Mouse (Mus musculus): ENCODE results near the gene Eef1a1. TPM values are rescaled to one million over a fixed set of nuclear protein-coding genes. Genes with fewer than 3 reads are reported as not detected.
"Not testable (repeated sequence)": the region's sequence is repeated elsewhere in the genome, so short reads cannot be mapped to it uniquely, and the experiment has no call there.

Eef1a1 gene
- total RNA-seq, 4 experiments from 2014 or later = 830 to 950 (median 884) TPM

DNA sequence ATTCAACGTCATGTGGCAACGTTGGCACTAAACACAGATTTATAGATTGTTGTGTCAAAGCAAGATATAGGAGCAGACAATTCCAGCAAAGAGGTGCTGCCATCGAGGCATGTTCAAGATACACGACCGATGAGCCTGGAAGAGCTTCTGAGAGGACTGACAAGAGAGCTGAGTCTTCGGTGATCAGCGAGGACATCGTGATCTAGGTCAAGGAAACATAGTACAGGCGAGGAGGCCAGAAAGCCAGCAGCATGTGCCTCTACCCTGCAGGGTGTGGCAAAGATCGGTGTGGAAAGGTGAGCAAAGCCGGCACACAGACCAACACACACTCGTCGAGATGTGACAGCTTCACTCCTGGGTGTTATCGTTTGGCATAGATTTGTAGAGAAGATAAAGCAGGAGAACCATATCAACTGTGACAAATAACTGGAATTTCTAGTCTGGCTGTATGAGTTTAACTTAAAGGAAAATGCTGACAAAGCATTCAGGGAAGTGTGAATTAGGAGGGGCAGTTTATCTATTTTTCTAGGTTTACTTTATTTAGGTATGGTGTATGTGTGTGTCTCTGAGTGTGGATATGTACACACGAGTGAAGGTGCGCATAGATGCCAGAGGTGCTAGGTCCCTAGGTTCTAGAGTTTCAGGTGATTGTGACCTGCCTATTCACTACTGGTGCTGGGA lies 19.3 kb upstream of the Eef1a1 start:
- DNase-seq (ENCODE audit: low spot score) = no peak

DNA sequence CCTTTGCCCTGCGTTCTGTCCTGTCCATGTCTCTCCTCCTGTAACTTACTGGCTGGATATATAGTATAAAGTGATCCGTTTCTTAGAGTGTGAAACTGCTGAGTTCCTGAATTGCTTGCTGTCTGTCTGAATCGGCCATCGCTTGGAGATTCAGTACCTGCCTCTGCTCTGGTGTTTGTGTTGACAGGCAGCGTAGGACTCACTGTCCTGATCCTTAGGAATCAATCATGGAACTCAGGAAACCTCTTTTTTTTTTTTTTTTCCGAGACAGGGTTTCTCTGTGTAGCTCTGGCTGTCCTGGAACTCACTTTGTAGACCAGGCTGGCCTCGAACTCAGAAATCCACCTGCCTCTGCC lies 17.7 kb upstream of the Eef1a1 start:
- no peak for DNase-seq (ENCODE audit: low spot score)

DNA sequence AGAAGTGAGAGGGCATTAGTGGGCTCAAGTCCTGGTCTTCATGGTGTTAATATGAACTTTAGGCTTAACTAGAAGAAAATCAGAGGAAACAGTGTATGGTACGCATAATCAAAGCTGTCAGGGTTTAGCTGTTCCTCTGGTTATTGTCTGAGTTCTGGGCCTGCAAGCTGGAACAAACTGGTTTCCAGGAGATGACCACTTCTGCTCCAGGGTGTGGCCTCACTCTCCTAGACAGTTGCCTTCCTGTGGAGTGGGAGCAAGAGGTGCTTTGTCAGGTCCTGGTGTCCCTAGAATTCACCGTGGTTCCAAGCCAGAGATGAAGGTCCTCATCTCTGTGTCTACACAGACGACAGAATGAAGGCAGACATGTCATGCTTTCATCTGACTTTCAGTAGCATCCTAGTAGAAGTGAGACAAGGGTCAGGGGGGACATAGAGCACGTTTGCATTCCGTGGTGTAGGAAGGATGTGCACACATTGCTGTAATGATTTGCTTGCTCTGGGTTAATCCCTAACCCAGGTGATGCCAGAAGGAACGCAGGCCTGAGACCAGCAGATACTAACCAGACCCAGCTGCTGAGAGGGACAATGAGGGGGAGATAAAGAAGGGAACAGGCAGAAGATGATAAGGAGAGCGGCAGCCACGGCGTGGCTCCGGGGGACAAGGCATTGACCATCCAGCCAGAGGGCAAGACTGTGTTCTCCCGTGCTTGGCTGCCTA lies 17.2 kb upstream of the Eef1a1 start:
- no peak for DNase-seq (ENCODE audit: low spot score)

- no peak for DNase-seq (ENCODE audit: low spot score)
Measured at GRCm38 (mm10) chr9:78505223-78505622, 16.3 kb upstream of the Eef1a1 start.

GRCm38 (mm10) chr9:78504679-78505078 lies 15.7 kb upstream of the Eef1a1 start:
- no peak for DNase-seq (ENCODE audit: low spot score)

DNA sequence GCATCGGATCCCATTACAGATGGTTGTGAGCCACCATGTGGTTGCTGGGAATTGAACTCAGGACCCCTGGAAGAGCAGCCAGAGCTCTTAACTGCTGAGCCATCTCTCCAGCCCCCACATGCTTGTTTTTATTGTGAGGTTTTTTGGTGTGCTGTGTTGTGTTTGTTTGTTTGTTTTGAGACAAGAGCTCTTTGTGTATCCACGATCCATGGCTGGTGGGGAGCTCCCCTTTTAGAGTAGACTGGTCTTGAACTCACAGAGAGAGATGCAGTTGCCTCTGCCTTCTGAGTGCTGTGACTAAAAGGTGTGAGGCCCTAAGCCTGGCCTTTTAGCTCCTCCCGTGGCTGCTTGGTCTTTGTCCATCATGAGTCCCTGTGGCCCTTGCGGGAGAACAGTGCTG lies 15.2 kb upstream of the Eef1a1 start:
- no peak for DNase-seq (ENCODE audit: low spot score)

DNA sequence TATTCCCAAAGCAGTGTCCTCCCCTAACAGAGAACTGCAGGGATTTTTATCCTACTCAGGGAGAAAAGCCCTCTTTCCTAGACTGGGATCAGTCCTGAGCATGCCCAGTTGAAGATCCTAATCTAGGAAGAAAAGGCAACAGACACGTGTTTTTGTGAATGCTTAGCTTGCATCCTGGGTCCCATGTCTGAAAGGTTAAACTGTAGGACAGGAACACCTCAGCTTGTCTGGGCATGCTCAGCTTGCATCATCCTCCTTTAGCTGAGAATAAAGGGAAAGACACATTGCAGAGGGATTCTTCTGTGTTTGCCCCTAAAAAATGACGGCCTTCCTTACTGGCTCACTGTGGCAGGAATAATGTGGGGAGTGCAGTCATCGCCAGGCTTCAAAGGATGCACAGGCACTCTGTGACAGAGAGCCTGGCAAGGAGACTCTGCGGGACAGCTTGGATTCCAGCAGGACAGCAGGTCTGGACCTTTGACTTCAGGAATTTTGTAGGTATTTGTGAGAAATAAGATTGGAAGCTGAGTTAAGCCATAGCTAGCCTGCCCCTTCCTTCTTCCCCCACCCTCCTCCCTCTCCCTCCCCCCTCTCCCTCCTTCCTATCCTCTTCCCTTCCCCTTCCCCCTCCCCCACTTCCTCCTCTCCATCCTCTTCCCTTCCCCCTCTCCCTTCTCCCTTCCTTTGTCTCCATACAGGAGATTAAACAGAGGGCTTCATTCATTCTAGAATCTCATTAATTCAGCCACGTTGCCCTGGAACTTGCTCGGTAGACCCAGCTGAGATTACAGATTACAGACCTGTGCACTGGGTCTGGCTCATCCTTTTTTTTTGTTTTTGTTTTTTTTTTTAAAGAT lies 14.5 kb upstream of the Eef1a1 start:
- no peak for DNase-seq (ENCODE audit: low spot score)

GRCm38 (mm10) chr9:78501284-78501683 lies 12.3 kb upstream of the Eef1a1 start:
- no peak for DNase-seq (ENCODE audit: low spot score)

DNA sequence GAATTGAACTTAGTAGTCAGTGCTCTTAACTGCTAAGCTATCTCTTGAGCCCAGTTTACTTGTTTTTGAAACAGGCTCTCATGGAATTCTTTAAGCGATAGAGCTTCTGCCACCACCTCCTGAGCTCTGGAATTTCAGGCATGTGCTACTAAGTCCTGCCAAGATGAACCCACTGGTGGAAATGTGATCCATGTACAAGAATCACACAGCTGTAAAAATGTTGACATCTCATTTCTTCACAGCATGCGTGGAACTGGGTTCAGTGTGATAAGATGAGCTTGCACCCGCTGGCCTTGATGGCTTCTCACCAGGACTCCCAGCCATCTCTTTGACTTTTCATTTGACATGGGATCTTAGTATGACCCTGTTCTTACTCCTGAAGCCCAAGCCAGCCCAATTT lies 11.4 kb upstream of the Eef1a1 start:
- DNase-seq (ENCODE audit: low spot score) = no peak

- DNase-seq (ENCODE audit: low spot score) = no peak
Measured at GRCm38 (mm10) chr9:78493171-78493570, 4.2 kb upstream of the Eef1a1 start.

DNA sequence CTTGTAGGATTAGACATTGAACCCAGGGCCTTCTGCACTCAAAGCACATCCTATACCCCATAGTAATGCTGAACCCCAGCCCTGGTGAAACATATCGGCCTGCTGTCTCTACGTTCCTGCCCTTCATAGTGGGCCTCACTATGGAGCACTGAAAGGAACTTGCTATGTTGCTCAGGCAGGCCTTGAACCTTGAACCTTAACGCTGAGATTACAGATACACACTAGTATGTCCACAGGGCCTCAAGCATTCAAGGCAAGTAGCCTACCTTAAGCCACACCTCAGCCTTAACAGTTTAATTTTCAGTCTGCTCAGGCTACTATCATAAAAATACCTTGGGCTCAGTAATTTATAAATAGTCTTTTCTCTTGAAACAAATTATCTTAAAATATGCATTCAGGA lies 3.3 kb upstream of the Eef1a1 start:
- DNase-seq (ENCODE audit: low spot score) = no peak

DNA sequence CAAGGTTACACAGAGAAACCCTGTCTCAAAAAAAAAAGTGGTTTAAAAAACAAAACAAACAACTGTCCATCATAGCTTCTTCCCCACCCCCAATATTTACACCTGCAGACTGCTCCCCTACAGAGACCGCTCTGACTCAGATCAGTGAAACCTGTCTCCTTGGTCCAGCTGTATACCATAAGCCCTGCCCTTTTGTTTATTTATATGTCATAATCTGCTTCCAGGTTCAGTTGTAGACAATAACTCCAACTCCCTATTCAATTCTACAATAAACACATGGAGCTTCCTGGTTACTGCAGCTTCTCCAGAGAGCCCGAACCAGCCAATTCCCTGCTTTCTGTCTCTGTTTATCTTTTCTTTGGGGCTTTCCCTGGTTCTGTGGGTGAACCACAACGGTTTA lies 2.2 kb upstream of the Eef1a1 start:
- DNase-seq (ENCODE audit: low spot score) = no peak

GRCm38 (mm10) chr9:78488021-78488420 lies 930 bp downstream of the Eef1a1 start:
- DNase-seq (ENCODE audit: low spot score) = not testable (repeated sequence)

DNA sequence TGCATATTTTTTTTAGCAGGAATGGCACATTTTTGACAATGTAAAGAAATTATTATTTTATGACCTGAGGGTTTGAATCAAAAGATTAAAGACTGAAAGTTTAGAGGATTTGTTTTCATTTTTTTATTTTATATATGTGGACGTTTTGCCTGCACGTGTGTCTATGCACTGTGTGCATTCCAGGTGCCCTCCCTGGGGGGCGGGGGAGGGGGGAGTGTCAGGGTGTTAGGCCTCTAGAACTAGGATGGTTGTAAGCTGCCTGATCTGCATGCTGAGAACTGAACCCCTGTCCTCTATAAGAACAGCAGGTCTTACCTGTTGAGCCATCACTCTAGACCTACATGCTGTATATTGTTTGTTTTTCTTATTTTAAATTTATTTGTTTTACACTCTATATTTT lies 4.3 kb downstream of the Eef1a1 start:
- no peak for DNase-seq (ENCODE audit: low spot score)

DNA sequence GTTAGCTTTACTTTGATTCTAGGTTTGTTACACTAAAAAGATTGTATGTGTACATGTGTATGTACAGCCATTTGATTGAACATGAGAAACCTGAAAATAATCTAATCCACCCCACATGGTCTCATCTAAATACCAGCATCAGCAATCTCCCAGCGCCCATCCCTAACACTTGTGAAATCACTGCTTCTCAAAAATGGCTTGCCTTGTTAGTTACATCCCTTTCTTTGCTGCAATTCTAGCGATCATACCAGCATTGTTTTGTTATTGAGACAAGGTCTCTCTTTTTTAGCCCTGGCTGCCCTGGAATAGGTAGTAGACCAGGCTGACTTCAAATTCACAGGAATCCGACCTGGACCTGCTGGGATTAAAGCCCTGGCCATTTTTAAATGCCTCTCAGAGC lies 6.6 kb downstream of the Eef1a1 start:
- no peak for DNase-seq (ENCODE audit: low spot score)

GRCm38 (mm10) chr9:78481423-78482331 lies 7.3 kb downstream of the Eef1a1 start:
- peak; percentile 96 for DNase-seq (ENCODE audit: low spot score)

DNA sequence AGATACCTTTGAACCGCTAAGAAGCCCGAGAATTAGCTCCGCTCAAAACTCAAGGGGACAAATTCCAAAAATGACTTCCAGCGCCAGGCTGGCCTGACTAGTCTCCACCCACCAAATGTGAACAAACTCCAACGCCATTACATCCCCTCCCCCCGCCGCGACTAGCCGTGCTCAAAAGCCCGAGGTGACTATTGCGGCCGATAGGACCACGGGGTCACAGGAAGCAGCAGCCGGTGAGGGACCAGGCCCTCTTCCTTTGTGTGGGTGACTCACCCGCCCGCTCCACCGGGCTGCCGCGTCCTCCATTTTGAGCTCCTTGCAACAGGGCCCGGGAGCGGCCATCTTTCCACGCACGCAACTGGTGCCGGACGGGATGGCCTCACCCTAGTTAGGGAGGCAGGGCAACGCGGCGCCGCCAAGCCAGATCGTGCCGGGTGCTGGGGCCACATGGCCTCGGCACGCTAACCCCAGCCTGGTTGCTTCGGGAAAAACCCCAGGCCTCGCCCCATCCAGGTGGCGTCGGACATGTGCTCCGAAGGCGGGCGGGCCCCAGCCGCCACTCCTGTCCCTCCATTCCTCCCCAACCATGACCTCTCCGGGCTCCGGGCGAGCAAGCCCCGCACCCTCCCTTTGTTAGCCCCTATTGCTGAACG lies 8.1 kb downstream of the Eef1a1 start:
- DNase-seq (ENCODE audit: low spot score) = peak; percentile 57

DNA sequence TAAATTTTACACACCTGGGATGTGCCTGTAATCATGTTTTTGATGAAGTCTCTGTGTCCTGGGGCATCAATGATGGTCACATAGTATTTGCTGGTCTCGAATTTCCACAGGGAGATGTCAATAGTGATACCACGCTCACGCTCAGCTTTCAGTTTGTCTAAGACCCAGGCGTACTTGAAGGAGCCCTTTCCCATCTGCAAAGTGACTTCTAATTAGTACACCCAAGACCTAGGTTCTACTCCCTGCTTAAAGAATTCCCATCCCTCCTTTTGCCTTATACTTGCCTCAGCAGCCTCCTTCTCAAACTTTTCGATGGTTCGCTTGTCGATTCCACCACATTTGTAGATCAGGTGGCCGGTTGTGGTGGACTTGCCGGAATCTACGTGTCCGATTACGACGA lies 8.7 kb downstream of the Eef1a1 start:
- DNase-seq (ENCODE audit: low spot score) = not testable (repeated sequence)

DNA sequence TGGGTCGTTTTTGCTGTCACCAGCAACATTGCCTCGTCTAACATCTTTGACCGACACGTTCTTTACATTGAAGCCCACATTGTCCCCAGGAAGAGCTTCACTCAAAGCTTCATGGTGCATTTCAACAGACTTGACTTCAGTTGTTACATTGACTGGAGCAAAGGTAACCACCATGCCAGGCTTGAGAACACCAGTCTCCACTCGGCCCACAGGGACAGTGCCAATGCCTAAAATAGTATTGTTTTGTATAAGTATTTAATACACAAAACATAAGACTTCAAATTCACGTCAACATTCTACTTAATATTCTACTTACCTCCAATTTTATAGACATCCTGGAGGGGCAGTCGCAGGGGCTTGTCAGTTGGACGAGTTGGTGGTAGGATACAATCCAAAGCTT lies 9.6 kb downstream of the Eef1a1 start:
- DNase-seq (ENCODE audit: low spot score) = not testable (repeated sequence)

- DNase-seq (ENCODE audit: low spot score) = not testable (repeated sequence)
Measured at GRCm38 (mm10) chr9:78478009-78478605, 10.8 kb downstream of the Eef1a1 start.
